Mouse (Mus musculus) olfactory bulb, adult 2 months (tissue): ENCODE data around the gene Slc38a8. TPM values are rescaled to one million over a fixed set of nuclear protein-coding genes. Genes with fewer than 3 reads are reported as not detected.

Experiments used
- H3K27ac ChIP-seq: fragments of 200-500 bp; 2 replicates; pipeline ENCODE4 v1.5.1; 2012; ENCODE audit warnings: low read depth, low read length; ENCODE audit not compliant: insufficient read depth
- H3K4me1 ChIP-seq: fragments of 200-500 bp; 2 replicates; pipeline ENCODE4 v1.6.1; 2012; ENCODE audit warnings: low read length; ENCODE audit not compliant: control insufficient read depth, insufficient read depth
- H3K4me3 ChIP-seq: fragments of 200-500 bp; 2 replicates; pipeline ENCODE4 v1.5.1; 2012; ENCODE audit warnings: mild to moderate bottlenecking, low read depth, low read length, moderate library complexity; ENCODE audit not compliant: insufficient read depth
- CTCF ChIP-seq: fragments of 200-500 bp; IDR thresholded peaks from 2 replicates; pipeline ENCODE4 v1.5.1; 2012; ENCODE audit warnings: low read depth, mild to moderate bottlenecking, low read length, moderate library complexity; ENCODE audit not compliant: insufficient read depth
- POLR2A ChIP-seq: fragments of 200-500 bp; IDR thresholded peaks from 2 replicates; pipeline ENCODE4 v1.6.1; 2012; ENCODE audit warnings: mild to moderate bottlenecking, low read depth, low read length, moderate library complexity; ENCODE audit not compliant: insufficient read depth
- WGBS: fragments of 180-500 bp; shearing (Covaris S2); methylation state at CpG from one replicate; pipeline ENCODE4 v1.1.7; 2018; 5-methylcytosine and 5-hydroxymethylcytosine counted together
- polyA plus RNA-seq: library from polyadenylated mRNA; stranded (reverse); fragments of >200 nt; gene quantifications from 2 replicates; pipeline ENCODE4 v1.2.4, GENCODE M21; 2012; ENCODE audit warnings: low replicate concordance; ENCODE audit not compliant: missing spikeins, insufficient read depth, insufficient read length

The Slc38a8 gene
- not detected in 2 replicates for polyA plus RNA-seq

- WGBS: 62% methylated on average over 5 of the region's 5 CpGs
- TF ChIP-seq CTCF: no peak
- TF ChIP-seq POLR2A: no peak
- no peak within 1 kb of the TSS for H3K4me3 ChIP-seq
- no peak within 1 kb of the TSS for H3K27ac ChIP-seq
- peaks cover 70% of the 10 kb centered on the region for H3K4me1 ChIP-seq
Measured at GRCm38 (mm10) chr8:119501598-119501997, at the start of gene Slc38a8. Slc38a8 (minus strand) TSS chr8:119501698.

GRCm38 (mm10) chr8:119548560-119549113 is 47.1 kb upstream of the Slc38a8 start:
- no peak overlapping the region for H3K27ac ChIP-seq
- WGBS: 62% methylated on average over 7 of the region's 7 CpGs
- peaks cover 30% of the 10 kb centered on the region for H3K4me1 ChIP-seq
- H3K4me3 ChIP-seq: no peak overlapping the region
- no peak for TF ChIP-seq CTCF

GRCm38 (mm10) chr8:119547019-119547691 is 45.7 kb upstream of the Slc38a8 start:
- no peak overlapping the region for H3K27ac ChIP-seq
- H3K4me3 ChIP-seq: no peak overlapping the region
- 85% methylated on average over 18 of the region's 18 CpGs for WGBS
- H3K4me1 ChIP-seq: peaks cover 30% of the 10 kb centered on the region
- TF ChIP-seq POLR2A: no peak

GRCm38 (mm10) chr8:119545791-119546190 is 44.3 kb upstream of the Slc38a8 start:
- Histone ChIP-seq H3K4me3 (no peak overlapping the region), H3K4me1 (peaks cover 26% of the 10 kb centered on the region), H3K27ac (no peak overlapping the region)
- TF ChIP-seq POLR2A (no peak), CTCF (no peak)
- 60% methylated on average over 6 of the region's 6 CpGs for WGBS

GRCm38 (mm10) chr8:119545180-119545579 is 43.7 kb upstream of the Slc38a8 start:
- TF ChIP-seq CTCF (no peak), POLR2A (no peak)
- peaks cover 20% of the 10 kb centered on the region for H3K4me1 ChIP-seq
- H3K4me3 ChIP-seq: no peak overlapping the region
- H3K27ac ChIP-seq: no peak overlapping the region
- WGBS: 50% methylated on average over 6 of the region's 6 CpGs

GRCm38 (mm10) chr8:119544606-119545005 is 43.1 kb upstream of the Slc38a8 start:
- Histone ChIP-seq H3K27ac (no peak overlapping the region), H3K4me1 (peaks cover 18% of the 10 kb centered on the region), H3K4me3 (no peak overlapping the region)
- no peak for TF ChIP-seq POLR2A
- no peak for TF ChIP-seq CTCF
- 65% methylated on average over 3 of the region's 3 CpGs for WGBS

GRCm38 (mm10) chr8:119531973-119532372 is 30.5 kb upstream of the Slc38a8 start:
- H3K4me1 ChIP-seq: peaks cover 11% of the 10 kb centered on the region
- no peak overlapping the region for H3K4me3 ChIP-seq
- TF ChIP-seq POLR2A (no peak), CTCF (no peak)
- no peak overlapping the region for H3K27ac ChIP-seq
- WGBS: 46% methylated on average over 9 of the region's 9 CpGs

- Histone ChIP-seq H3K4me3 (no peak overlapping the region), H3K4me1 (peaks cover 11% of the 10 kb centered on the region), H3K27ac (no peak overlapping the region)
- 95% methylated on average over 3 of the region's 3 CpGs for WGBS
- no peak for TF ChIP-seq POLR2A
- TF ChIP-seq CTCF: no peak
Measured at GRCm38 (mm10) chr8:119531397-119531796, 29.9 kb upstream of the Slc38a8 start.

- H3K27ac ChIP-seq: no peak overlapping the region
- peaks cover 11% of the 10 kb centered on the region for H3K4me1 ChIP-seq
- 91% methylated on average over 6 of the region's 6 CpGs for WGBS
- TF ChIP-seq CTCF: no peak
- TF ChIP-seq POLR2A: no peak
- H3K4me3 ChIP-seq: no peak overlapping the region
Measured at GRCm38 (mm10) chr8:119530937-119531336, 29.4 kb upstream of the Slc38a8 start.
